ENCODE assay signal across 12 mouse cellular contexts in genomic region chr15:100307438-100308096, GRCm38 (mm10). TPM values are rescaled to one million over a fixed set of nuclear protein-coding genes. Genes with fewer than 3 reads are reported as not detected.
DNase-seq lines count a peak whose midpoint lies in the region; ATAC-seq and TF ChIP-seq lines count a peak whose summit lies in the region.
"Not testable (repeated sequence)": the region's sequence is repeated elsewhere in the genome, so short reads cannot be mapped to it uniquely, and the experiment has no call there.
"Had no signal": no experiment of that assay in that cellular context is flagged by ENCODE, and none has a peak within 500 bp of the region (broad histone marks: within the 10 kb centered on the region; RNA-seq: fewer than 3 reads in every experiment).

No protein-coding gene starts in this region.

- H3K9me3 ChIP-seq in midbrain, embryonic 11.5 days (ENCODE audit: control insufficient read depth, low read length); stomach, embryonic 15.5 days: not testable (repeated sequence)

- intact Hi-C loops in heart, adult 2 months (cut with DNase I): not testable (repeated sequence)

- WGBS in heart, adult 2 months: 56% methylated on average over 11 of the region's 11 CpGs
- WGBS in liver, adult 2 months: 11% methylated on average over 11 of the region's 11 CpGs
- 45% methylated on average over 9 of the region's 11 CpGs for WGBS in midbrain, embryonic 11.5 days
- 40% methylated on average over 11 of the region's 11 CpGs for WGBS in stomach, embryonic 15.5 days

- not testable (repeated sequence) for H3K4me2 ChIP-seq in midbrain, embryonic 11.5 days; stomach, embryonic 15.5 days

- TF ChIP-seq CTCF in heart, adult 2 months (IDR thresholded peaks at IDR 0.05): peak; percentile 65
- TF ChIP-seq CTCF in liver, adult 2 months (IDR thresholded peaks at IDR 0.05; ENCODE audit: low read depth, low read length): 0 out of 2 replicates have a peak, but pooled peaks have one; percentile 15

- not testable (repeated sequence) for TF ChIP-seq EP300 in heart, adult 2 months (IDR thresholded peaks at IDR 0.05; ENCODE audit: insufficient read depth, low read depth, low read length)

- not testable (repeated sequence) for H3K27ac ChIP-seq in heart, adult 2 months; midbrain, embryonic 11.5 days (ENCODE audit: low read depth, low read length); stomach, embryonic 15.5 days
- H3K27ac ChIP-seq in liver, adult 2 months (replicated peaks; ENCODE audit: insufficient read depth, low read depth, low read length): peak overlapping the region; percentile 57; the same call in 1 of the 2 replicates

- H3K4me3 ChIP-seq in heart, adult 2 months; midbrain, embryonic 11.5 days (ENCODE audit: low read depth, low read length); stomach, embryonic 15.5 days (replicated peaks): not testable (repeated sequence)
- H3K4me3 ChIP-seq in liver, adult 2 months (ENCODE audit: insufficient read depth, low read depth, low read length): peak overlapping the region; percentile 32; the same call in 1 of the 2 replicates

- DNase-seq in CD4-positive, CD25-positive, alpha-beta regulatory T cell, adult 2 months (ENCODE audit: low read depth, low spot score): peak; percentile 84
- peak; percentile 90 for DNase-seq in brain, adult 2 months (ENCODE audit: low read depth, low spot score)
- peak; percentile 79 for DNase-seq in embryo, embryonic 10 days (ENCODE audit: low spot score)
- peak in 1 of 2 experiments; percentile 21 for DNase-seq in heart, adult 2 months
- peak; percentile 46 for DNase-seq in kidney, adult 18-20 months
- DNase-seq in liver, adult 2 months (ENCODE audit: extremely low read depth, low read depth, low spot score): peak; percentile 80
- DNase-seq in midbrain, embryonic 11.5 days (ENCODE audit: low spot score, missing footprints): peak; percentile 86

- not testable (repeated sequence) for H3K27me3 ChIP-seq in heart, adult 2 months (ENCODE audit: control insufficient read depth, insufficient read depth, low read length); liver, adult 2 months (ENCODE audit: control insufficient read depth, insufficient read depth, low read length); midbrain, embryonic 11.5 days (ENCODE audit: control insufficient read depth, insufficient read depth, low read length); stomach, embryonic 15.5 days (replicated peaks)

- H3K79me2 ChIP-seq in heart, adult 2 months (replicated peaks; ENCODE audit: control insufficient read depth, insufficient read depth, low read length): not testable (repeated sequence)
- H3K79me2 ChIP-seq in liver, adult 2 months (ENCODE audit: control insufficient read depth, insufficient read depth, low read length): peaks cover 12% of the 10 kb centered on the region; the same call in 1 of the 2 replicates

- H3K9ac ChIP-seq in heart, adult 2 months (ENCODE audit: low read depth, low read length); midbrain, embryonic 11.5 days (ENCODE audit: low read length); stomach, embryonic 15.5 days: not testable (repeated sequence)
- H3K9ac ChIP-seq in liver, adult 2 months (ENCODE audit: low read depth, low read length): peak overlapping the region; percentile 63

- not testable (repeated sequence) for H3K4me1 ChIP-seq in heart, adult 2 months (ENCODE audit: control insufficient read depth, insufficient read depth, low read length); stomach, embryonic 15.5 days
- peaks cover 18% of the 10 kb centered on the region for H3K4me1 ChIP-seq in liver, adult 2 months (ENCODE audit: control insufficient read depth, insufficient read depth, low read length)
- H3K4me1 ChIP-seq in midbrain, embryonic 11.5 days (ENCODE audit: control insufficient read depth, insufficient read depth, low read length): peaks cover 10% of the 10 kb centered on the region

- not testable (repeated sequence) for ATAC-seq in midbrain, embryonic 11.5 days (ENCODE audit: low FRiP score)
- 0 out of 2 replicates have a peak, but pooled peaks have one; percentile 45 for ATAC-seq in stomach, embryonic 15.5 days (ENCODE audit: insufficient read depth, low FRiP score, low read depth)

- not testable (repeated sequence) for H3K36me3 ChIP-seq in heart, adult 2 months (ENCODE audit: control insufficient read depth, insufficient read depth, low read length); midbrain, embryonic 11.5 days (ENCODE audit: control insufficient read depth, insufficient read depth, low read length); stomach, embryonic 15.5 days
- H3K36me3 ChIP-seq in liver, adult 2 months (ENCODE audit: control insufficient read depth, insufficient read depth, low read length): peaks cover 17% of the 10 kb centered on the region; the same call in 1 of the 2 replicates

- TF ChIP-seq POLR2A in heart, adult 2 months (IDR thresholded peaks at IDR 0.05; ENCODE audit: insufficient read depth, low read depth, low read length); liver, adult 2 months (IDR thresholded peaks at IDR 0.05; ENCODE audit: extremely low read depth, insufficient read depth, low read length): not testable (repeated sequence)

RNA-seq across cellular contexts. Expression of gene Mettl7a1, which starts 3.6 kb away (rescaled TPM):
- total RNA-seq in heart, adult 2 months (2021): 10 to 100 TPM; 44.8 to 56.4 TPM
- 43.0 and 47.6 TPM in 2 replicates for polyA plus RNA-seq in heart, adult 2 months (2012; rRNA removed)
- 327 and 366 TPM in 2 replicates for total RNA-seq in liver, adult 2 months (2014; rRNA removed)
- 201 TPM in 2 replicates for polyA plus RNA-seq in liver, adult 2 months (2012; rRNA removed)
- polyA plus RNA-seq in midbrain, embryonic 11.5 days (2014; fragmentation: Nextera tagmentation; extraction: Ambion mirVana): 4.0 and 5.1 TPM in 2 replicates
- 6.3 and 7.0 TPM in 2 replicates for polyA plus RNA-seq in stomach, embryonic 15.5 days (2015; fragmentation: Nextera tagmentation; extraction: Ambion mirVana)

RNA-seq across cellular contexts. Expression of gene Tmprss12, which starts 26.9 kb away (rescaled TPM):
- not detected for total RNA-seq in heart, adult 2 months (2021)
- polyA plus RNA-seq in heart, adult 2 months (2012; rRNA removed): not detected in 2 replicates
- total RNA-seq in liver, adult 2 months (2014; rRNA removed): not detected in 2 replicates
- polyA plus RNA-seq in liver, adult 2 months (2012; rRNA removed): not detected in 2 replicates
- 0.10 TPM in 1 of 2 replicates, not detected in the other for polyA plus RNA-seq in midbrain, embryonic 11.5 days (2014; fragmentation: Nextera tagmentation; extraction: Ambion mirVana)
- polyA plus RNA-seq in stomach, embryonic 15.5 days (2015; fragmentation: Nextera tagmentation; extraction: Ambion mirVana): 0.15 and 0.28 TPM in 2 replicates
- total RNA-seq: gastrocnemius, postnatal 10 days; left cerebral cortex, postnatal 25 days had no signal
- polyA plus RNA-seq: hindbrain, embryonic 16.5 days; myocyte had no signal

RNA-seq across cellular contexts. Expression of gene Mettl7a3, which starts 27.2 kb away (rescaled TPM):
- total RNA-seq in heart, adult 2 months (2021): under 1 TPM in 1 of 2 experiments, not detected in 1; 0.27 TPM
- polyA plus RNA-seq in heart, adult 2 months (2012; rRNA removed): 0.21 TPM in 1 of 2 replicates, not detected in the other
- total RNA-seq in liver, adult 2 months (2014; rRNA removed): not detected in 2 replicates
- not detected in 2 replicates for polyA plus RNA-seq in liver, adult 2 months (2012; rRNA removed)
- polyA plus RNA-seq in midbrain, embryonic 11.5 days (2014; fragmentation: Nextera tagmentation; extraction: Ambion mirVana): not detected in 2 replicates
- polyA plus RNA-seq in stomach, embryonic 15.5 days (2015; fragmentation: Nextera tagmentation; extraction: Ambion mirVana): not detected in 2 replicates
- polyA plus RNA-seq: myocyte had no signal

RNA-seq across cellular contexts. Expression of gene Methig1, which starts 45.4 kb away (rescaled TPM):
- total RNA-seq in heart, adult 2 months (2021): under 1 TPM in 1 of 2 experiments, not detected in 1; 0.34 TPM
- not detected in 2 replicates for polyA plus RNA-seq in heart, adult 2 months (2012; rRNA removed)
- total RNA-seq in liver, adult 2 months (2014; rRNA removed): not detected in 2 replicates
- polyA plus RNA-seq in liver, adult 2 months (2012; rRNA removed): 0.15 TPM in 1 of 2 replicates, not detected in the other
- not detected in 2 replicates for polyA plus RNA-seq in midbrain, embryonic 11.5 days (2014; fragmentation: Nextera tagmentation; extraction: Ambion mirVana)
- polyA plus RNA-seq in stomach, embryonic 15.5 days (2015; fragmentation: Nextera tagmentation; extraction: Ambion mirVana): 0.14 and 0.24 TPM in 2 replicates
- total RNA-seq: gastrocnemius, postnatal 10 days; left cerebral cortex, postnatal 25 days had no signal
- polyA plus RNA-seq: hindbrain, embryonic 16.5 days; myocyte had no signal

RNA-seq across cellular contexts. Expression of gene Mettl7a2, which starts 45.4 kb away (rescaled TPM):
- 1 to 10 TPM in 1 of 2 experiments, under 1 TPM in 1; 0.75 to 1.5 TPM for total RNA-seq in heart, adult 2 months (2021)
- polyA plus RNA-seq in heart, adult 2 months (2012; rRNA removed): not detected in 2 replicates
- 0.13 TPM in 1 of 2 replicates, not detected in the other for total RNA-seq in liver, adult 2 months (2014; rRNA removed)
- 0.05 and 0.18 TPM in 2 replicates for polyA plus RNA-seq in liver, adult 2 months (2012; rRNA removed)
- polyA plus RNA-seq in midbrain, embryonic 11.5 days (2014; fragmentation: Nextera tagmentation; extraction: Ambion mirVana): not detected in 2 replicates
- polyA plus RNA-seq in stomach, embryonic 15.5 days (2015; fragmentation: Nextera tagmentation; extraction: Ambion mirVana): not detected in 2 replicates
- polyA plus RNA-seq: hindbrain, embryonic 16.5 days; myocyte had no signal
